Mouse (Mus musculus) neural tube, embryonic 13.5 days (tissue): Measurements from ENCODE around the gene Gm10668. TPM values are rescaled to one million over a fixed set of nuclear protein-coding genes. Genes with fewer than 3 reads are reported as not detected.
"Not testable (repeated sequence)": the region's sequence is repeated elsewhere in the genome, so short reads cannot be mapped to it uniquely, and the experiment has no call there.

Experiments
- ATAC-seq: fragments of 200-750 bp; cut with Nextera tagmentation; 2 replicates; pipeline ENCODE4 v1.8.0; 2017; ENCODE audit warnings: low read depth, mild to moderate bottlenecking, moderate TSS enrichment, moderate library complexity
- H3K27ac ChIP-seq: fragments of 300-500 bp; sonication (generic); replicated peaks from 2 replicates; pipeline ENCODE4 v1.5.1; 2015; ENCODE audit warnings: moderate library complexity, mild to moderate bottlenecking, inconsistent platforms
- H3K27me3 ChIP-seq: fragments of 300-500 bp; sonication (generic); 2 replicates; pipeline ENCODE4 v1.6.1; 2015; ENCODE audit warnings: mild to moderate bottlenecking, inconsistent platforms
- H3K36me3 ChIP-seq: fragments of 300-500 bp; sonication (generic); 2 replicates; pipeline ENCODE4 v1.6.1; 2015; ENCODE audit warnings: mild to moderate bottlenecking, inconsistent platforms
- H3K4me1 ChIP-seq: fragments of 300-500 bp; sonication (generic); replicated peaks from 2 replicates; pipeline ENCODE4 v1.6.1; 2015; ENCODE audit warnings: inconsistent platforms
- H3K4me2 ChIP-seq: fragments of 300-500 bp; sonication (generic); 2 replicates; pipeline ENCODE4 v1.6.1; 2015; ENCODE audit warnings: inconsistent platforms, mild to moderate bottlenecking, moderate library complexity
- H3K4me3 ChIP-seq: fragments of 300-500 bp; sonication (generic); 2 replicates; pipeline ENCODE4 v1.5.1; 2015; ENCODE audit warnings: mild to moderate bottlenecking, inconsistent platforms
- H3K9ac ChIP-seq: fragments of 300-500 bp; sonication (generic); 2 replicates; pipeline ENCODE4 v1.6.1; 2015; ENCODE audit warnings: moderate library complexity, mild to moderate bottlenecking, inconsistent platforms
- H3K9me3 ChIP-seq: fragments of 300-500 bp; sonication (generic); 2 replicates; pipeline ENCODE4 v1.6.1; 2016; ENCODE audit warnings: inconsistent platforms
- WGBS: fragments of 180-500 bp; shearing (Covaris S2); methylation state at CpG from one replicate; pipeline ENCODE4 v1.1.7; 2015; 5-methylcytosine and 5-hydroxymethylcytosine counted together
- polyA plus RNA-seq: library from polyadenylated mRNA; unstranded; fragments of >200 nt; fragmentation: Nextera tagmentation; extraction: Ambion mirVana; gene quantifications from 2 replicates; pipeline ENCODE4 v1.2.1, GENCODE M21; 2015

The Gm10668 gene
- polyA plus RNA-seq: not detected in 2 replicates

DNA sequence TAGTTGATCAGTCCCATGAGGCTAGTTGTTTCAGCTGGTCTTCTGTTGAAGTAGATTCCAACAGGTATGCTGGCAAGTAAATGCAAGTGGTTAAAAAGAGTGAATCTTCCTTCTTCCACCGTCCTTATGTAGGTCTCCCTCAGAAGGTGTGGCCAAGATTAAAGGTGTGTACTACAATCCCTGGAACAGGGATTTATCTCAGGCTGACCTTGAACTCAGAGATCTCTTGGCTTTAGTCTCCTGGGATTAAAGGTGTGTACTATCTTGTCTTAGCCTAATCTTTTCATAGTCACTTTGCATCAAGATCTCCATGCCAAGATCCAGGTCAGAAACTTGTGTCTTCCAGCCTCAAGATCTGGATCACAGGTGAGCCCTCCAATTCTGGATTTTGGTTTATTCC is at the start of gene Gm10668:
Gene Gm10668 (minus strand): TSS at position 101 of the 400 bp plus-strand sequence.
- not testable (repeated sequence) for H3K4me3 ChIP-seq, H3K27me3 ChIP-seq, ATAC-seq, H3K4me1 ChIP-seq, H3K9me3 ChIP-seq, H3K27ac ChIP-seq, H3K9ac ChIP-seq, H3K4me2 ChIP-seq, H3K36me3 ChIP-seq
- WGBS: no CpG with 5 or more reads among the region's 1 CpGs

- not testable (repeated sequence) for H3K4me2 ChIP-seq, H3K36me3 ChIP-seq, H3K9ac ChIP-seq, ATAC-seq, H3K4me3 ChIP-seq, H3K4me1 ChIP-seq, H3K27ac ChIP-seq, H3K9me3 ChIP-seq, H3K27me3 ChIP-seq
- no CpG with 5 or more reads among the region's 3 CpGs for WGBS
These were observed 40.5 kb upstream of the Gm10668 start, which contains the start of gene Vmn1r112 for GRCm38 (mm10) chr7:20770885-20771284. Vmn1r112 (plus strand) TSS chr7:20771185.

DNA sequence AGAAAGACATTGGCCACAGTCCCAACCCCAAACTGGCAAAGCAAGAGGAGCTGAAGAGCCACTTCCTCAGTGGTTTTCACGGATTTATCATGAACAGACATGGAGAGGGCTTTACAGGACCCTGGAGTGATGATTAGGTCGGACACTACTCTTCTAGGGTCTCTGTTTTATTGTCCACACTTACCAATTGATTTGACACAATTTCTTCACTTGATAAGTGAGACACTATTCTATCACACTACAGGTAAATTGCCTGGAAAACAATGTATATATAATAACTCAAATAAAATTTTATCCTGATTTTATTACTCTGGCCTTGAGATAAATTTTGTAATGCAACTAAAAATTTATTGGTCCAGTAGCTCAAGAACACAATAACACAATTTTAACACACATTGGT is 27.3 kb downstream of the Gm10668 start, which contains the start of gene Vmn1r111:
Gene Vmn1r111 (minus strand): TSS at position 101 of the 400 bp plus-strand sequence.
- WGBS: no CpG with 5 or more reads among the region's 2 CpGs
- H3K9ac ChIP-seq: not testable (repeated sequence)

More for the DNA sequence above, 27.3 kb downstream of the Gm10668 start, which contains the start of gene Vmn1r111:
- not testable (repeated sequence) for ATAC-seq, H3K4me1 ChIP-seq, H3K27me3 ChIP-seq, H3K4me3 ChIP-seq, H3K27ac ChIP-seq, H3K36me3 ChIP-seq, H3K4me2 ChIP-seq, H3K9me3 ChIP-seq

Other genes starting within 250 kb of the Gm10668 start
- not detected in 2 replicates for gene Vmn1r103, start 220.1 kb downstream of the Gm10668 start, polyA plus RNA-seq
- gene Vmn1r104, start 196.8 kb downstream of the Gm10668 start, polyA plus RNA-seq: not detected in 2 replicates
- not detected in 2 replicates for gene Gm5726, start 184.9 kb downstream of the Gm10668 start, polyA plus RNA-seq
- gene Gm4141, start 154.4 kb downstream of the Gm10668 start, polyA plus RNA-seq: not detected in 2 replicates
- gene Gm4513, start 131.6 kb downstream of the Gm10668 start, polyA plus RNA-seq: not detected in 2 replicates
- not detected in 2 replicates for gene Vmn1r107, start 61.7 kb downstream of the Gm10668 start, polyA plus RNA-seq
- gene Vmn1r111, start 27.4 kb downstream of the Gm10668 start, polyA plus RNA-seq: not detected in 2 replicates
- gene Vmn1r112, start 40.6 kb upstream of the Gm10668 start, polyA plus RNA-seq: not detected in 2 replicates
- not detected in 2 replicates for gene Vmn1r113, start 56.7 kb upstream of the Gm10668 start, polyA plus RNA-seq
- gene Vmn1r114, start 81.6 kb upstream of the Gm10668 start, polyA plus RNA-seq: not detected in 2 replicates
- not detected in 2 replicates for gene Vmn1r115, start 114.4 kb upstream of the Gm10668 start, polyA plus RNA-seq
- gene Vmn1r116, start 141.6 kb upstream of the Gm10668 start, polyA plus RNA-seq: not detected in 2 replicates
- not detected in 2 replicates for gene Vmn1r117, start 153.5 kb upstream of the Gm10668 start, polyA plus RNA-seq
- gene Vmn1r118, start 181.7 kb upstream of the Gm10668 start, polyA plus RNA-seq: not detected in 2 replicates